Mouse (Mus musculus): Measurements from ENCODE around the gene Pou6f1. TPM values are rescaled to one million over a fixed set of nuclear protein-coding genes. Genes with fewer than 3 reads are reported as not detected.
"Not testable (repeated sequence)": the region's sequence is repeated elsewhere in the genome, so short reads cannot be mapped to it uniquely, and the experiment has no call there.

Gene Pou6f1
- polyA plus RNA-seq, 1 experiment from 2014 or later, result 38.1 TPM

GRCm38 (mm10) chr15:100631454-100632170 lies 31.8 kb upstream of the Pou6f1 start:
- no peak overlapping the region for H3K27ac ChIP-seq (replicated peaks)
- H3K4me2 ChIP-seq, result no peak overlapping the region
- H3K36me3 ChIP-seq, result no peaks in the 10 kb centered on the region
- no peak overlapping the region for H3K4me3 ChIP-seq
- peaks cover 31% of the 10 kb centered on the region for H3K27me3 ChIP-seq
- H3K4me1 ChIP-seq (replicated peaks), result peaks cover 6% of the 10 kb centered on the region
- H3K9me3 ChIP-seq, result no peaks in the 10 kb centered on the region
- ATAC-seq (ENCODE audit: low FRiP score, low read depth), result no peak
- 82% methylated on average over 12 of the region's 12 CpGs for WGBS
- no peak overlapping the region for H3K9ac ChIP-seq

- Histone ChIP-seq H3K36me3 (no peaks in the 10 kb centered on the region), H3K4me3 (no peak overlapping the region), H3K9me3 (no peaks in the 10 kb centered on the region), H3K9ac (no peak overlapping the region), H3K4me1 (replicated peaks) (no peaks in the 10 kb centered on the region), H3K27ac (replicated peaks) (no peak overlapping the region), H3K27me3 (peaks cover 17% of the 10 kb centered on the region), H3K4me2 (no peak overlapping the region)
- ATAC-seq (ENCODE audit: low FRiP score, low read depth), result no peak
- 38% methylated on average over 3 of the region's 3 CpGs for WGBS
Observed at GRCm38 (mm10) chr15:100630126-100630525, 30.3 kb upstream of the Pou6f1 start.

GRCm38 (mm10) chr15:100628797-100629196 lies 29.0 kb upstream of the Pou6f1 start:
- no peaks in the 10 kb centered on the region for H3K4me1 ChIP-seq (replicated peaks)
- H3K27me3 ChIP-seq, result 0 out of 2 replicates have a peak, but pooled peaks cover 6% of the 10 kb centered on the region
- H3K4me3 ChIP-seq, result no peak overlapping the region
- H3K9ac ChIP-seq, result no peak overlapping the region
- H3K9me3 ChIP-seq, result no peaks in the 10 kb centered on the region
- 61% methylated on average over 7 of the region's 7 CpGs for WGBS
- no peak overlapping the region for H3K27ac ChIP-seq (replicated peaks)
- no peak for ATAC-seq (ENCODE audit: low FRiP score, low read depth)
- H3K36me3 ChIP-seq, result no peaks in the 10 kb centered on the region
- no peak overlapping the region for H3K4me2 ChIP-seq

GRCm38 (mm10) chr15:100627774-100628370 lies 28.1 kb upstream of the Pou6f1 start:
- Histone ChIP-seq H3K4me2 (no peak overlapping the region), H3K27me3 (0 out of 2 replicates have a peak, but pooled peaks cover 2% of the 10 kb centered on the region), H3K36me3 (no peaks in the 10 kb centered on the region), H3K27ac (replicated peaks) (no peak overlapping the region), H3K9me3 (no peaks in the 10 kb centered on the region), H3K9ac (no peak overlapping the region), H3K4me1 (replicated peaks) (no peaks in the 10 kb centered on the region), H3K4me3 (no peak overlapping the region)
- no peak for ATAC-seq (ENCODE audit: low FRiP score, low read depth)
- whole genome bisulfite sequencing, result 6% methylated on average over 11 of the region's 11 CpGs

- no peak overlapping the region for H3K4me3 ChIP-seq
- no peak overlapping the region for H3K4me2 ChIP-seq
- H3K9me3 ChIP-seq, result no peaks in the 10 kb centered on the region
- H3K36me3 ChIP-seq, result no peaks in the 10 kb centered on the region
- 17% methylated on average over 10 of the region's 10 CpGs for WGBS
- no peak for ATAC-seq (ENCODE audit: low FRiP score, low read depth)
- 0 out of 2 replicates have a peak, but pooled peaks cover 2% of the 10 kb centered on the region for H3K27me3 ChIP-seq
- no peak overlapping the region for H3K27ac ChIP-seq (replicated peaks)
- H3K4me1 ChIP-seq (replicated peaks), result no peaks in the 10 kb centered on the region
- no peak overlapping the region for H3K9ac ChIP-seq
Observed at GRCm38 (mm10) chr15:100627287-100627686, 27.5 kb upstream of the Pou6f1 start.

GRCm38 (mm10) chr15:100624435-100624834 lies 24.7 kb upstream of the Pou6f1 start:
- H3K9me3 ChIP-seq, result no peaks in the 10 kb centered on the region
- H3K4me3 ChIP-seq, result no peak overlapping the region
- H3K4me1 ChIP-seq (replicated peaks), result no peaks in the 10 kb centered on the region
- peaks cover 15% of the 10 kb centered on the region for H3K36me3 ChIP-seq
- no peak overlapping the region for H3K4me2 ChIP-seq
- 85% methylated on average over 3 of the region's 3 CpGs for WGBS
- ATAC-seq (ENCODE audit: low FRiP score, low read depth), result no peak
- H3K27ac ChIP-seq (replicated peaks), result no peak overlapping the region
- 0 out of 2 replicates have a peak, but pooled peaks cover 1% of the 10 kb centered on the region for H3K27me3 ChIP-seq
- no peak overlapping the region for H3K9ac ChIP-seq

- WGBS, result 92% methylated on average over 9 of the region's 9 CpGs
- H3K4me3 ChIP-seq, result no peak overlapping the region
- H3K27me3 ChIP-seq, result no peaks in the 10 kb centered on the region
- no peak overlapping the region for H3K27ac ChIP-seq (replicated peaks)
- no peak for ATAC-seq (ENCODE audit: low FRiP score, low read depth)
- no peak overlapping the region for H3K4me2 ChIP-seq
- no peaks in the 10 kb centered on the region for H3K9me3 ChIP-seq
- no peaks in the 10 kb centered on the region for H3K4me1 ChIP-seq (replicated peaks)
- H3K9ac ChIP-seq, result no peak overlapping the region
- H3K36me3 ChIP-seq, result peaks cover 22% of the 10 kb centered on the region
Observed at GRCm38 (mm10) chr15:100623754-100624153, 24.0 kb upstream of the Pou6f1 start.

GRCm38 (mm10) chr15:100622164-100622563 lies 22.4 kb upstream of the Pou6f1 start:
- no peak overlapping the region for H3K9ac ChIP-seq
- peaks cover 35% of the 10 kb centered on the region for H3K36me3 ChIP-seq
- 83% methylated on average over 7 of the region's 7 CpGs for WGBS
- no peak overlapping the region for H3K27ac ChIP-seq (replicated peaks)
- H3K4me3 ChIP-seq, result no peak overlapping the region
- no peaks in the 10 kb centered on the region for H3K27me3 ChIP-seq
- no peaks in the 10 kb centered on the region for H3K9me3 ChIP-seq
- H3K4me1 ChIP-seq (replicated peaks), result no peaks in the 10 kb centered on the region; the same call in 1 of the 2 replicates
- no peak overlapping the region for H3K4me2 ChIP-seq
- ATAC-seq (ENCODE audit: low FRiP score, low read depth), result no peak

- not testable (repeated sequence) for H3K9me3 ChIP-seq; H3K27ac ChIP-seq (replicated peaks); H3K27me3 ChIP-seq; H3K9ac ChIP-seq; H3K4me1 ChIP-seq (replicated peaks); H3K4me3 ChIP-seq; ATAC-seq (ENCODE audit: low FRiP score, low read depth); H3K4me2 ChIP-seq
- peaks cover 35% of the 10 kb centered on the region for H3K36me3 ChIP-seq
- WGBS, result 76% methylated on average over 9 of the region's 9 CpGs
Observed at GRCm38 (mm10) chr15:100621671-100622070, 21.9 kb upstream of the Pou6f1 start.

- WGBS, result 88% methylated on average over 7 of the region's 7 CpGs
- Histone ChIP-seq H3K27me3 (no peaks in the 10 kb centered on the region), H3K27ac (replicated peaks) (no peak overlapping the region), H3K4me1 (replicated peaks) (peaks cover 15% of the 10 kb centered on the region), H3K9me3 (no peaks in the 10 kb centered on the region), H3K4me2 (no peak overlapping the region), H3K36me3 (peaks cover 35% of the 10 kb centered on the region), H3K4me3 (no peak overlapping the region), H3K9ac (no peak overlapping the region)
- no peak for ATAC-seq (ENCODE audit: low FRiP score, low read depth)
Observed at GRCm38 (mm10) chr15:100619200-100619599, 19.4 kb upstream of the Pou6f1 start.

GRCm38 (mm10) chr15:100616221-100616620 lies 16.4 kb upstream of the Pou6f1 start:
- Histone ChIP-seq H3K9ac (peak overlapping the region; percentile 77), H3K27ac (replicated peaks) (peak overlapping the region; percentile 97), H3K4me3 (peak overlapping the region; percentile 82), H3K27me3 (no peaks in the 10 kb centered on the region), H3K9me3 (no peaks in the 10 kb centered on the region), H3K4me2 (peak overlapping the region; percentile 82), H3K4me1 (replicated peaks) (peaks cover 27% of the 10 kb centered on the region), H3K36me3 (peaks cover 35% of the 10 kb centered on the region)
- ATAC-seq (ENCODE audit: low FRiP score, low read depth), result peak; percentile 21; the same call in 1 of the 2 replicates
- under 1% methylated on average over 19 of the region's 19 CpGs for WGBS

- peak; percentile 90 for ATAC-seq (ENCODE audit: low FRiP score, low read depth)
- peak overlapping the region; percentile 97 for H3K27ac ChIP-seq (replicated peaks)
- H3K27me3 ChIP-seq, result no peaks in the 10 kb centered on the region
- no peaks in the 10 kb centered on the region for H3K9me3 ChIP-seq
- H3K36me3 ChIP-seq, result peaks cover 34% of the 10 kb centered on the region
- H3K9ac ChIP-seq, result peak overlapping the region; percentile 77
- WGBS, result under 1% methylated on average over 38 of the region's 43 CpGs
- H3K4me2 ChIP-seq, result peak overlapping the region; percentile 82
- H3K4me3 ChIP-seq, result peak overlapping the region; percentile 82
- peaks cover 27% of the 10 kb centered on the region for H3K4me1 ChIP-seq (replicated peaks)
Observed at GRCm38 (mm10) chr15:100615825-100616220, 16.0 kb upstream of the Pou6f1 start.

Measured in hindbrain, embryonic 15.5 days (tissue).